Mouse (Mus musculus) MEL (cell line): ENCODE data around the gene Ncln. TPM values are rescaled to one million over a fixed set of nuclear protein-coding genes. Genes with fewer than 3 reads are reported as not detected.

Experiments used
- DNase-seq: peaks from one replicate; pipeline ENCODE4 v3.0.0; 2011; ENCODE audit warnings: low read depth, low spot score
- H3K27ac ChIP-seq: 2 replicates; pipeline ENCODE4 v1.5.1; 2012; ENCODE audit warnings: low read depth, mild to moderate bottlenecking, control low read depth, low read length, moderate library complexity; ENCODE audit not compliant: control insufficient read depth
- H3K27me3 ChIP-seq, 2 experiments: fragments of 150-350 bp in 1 of 2; sonication (generic) in 1 of 2; 2 replicates each; pipeline ENCODE4 v1.6.1; 2012; ENCODE audit warnings: low read length in 2 of 2, mild to moderate bottlenecking in 2 of 2, improper control_type of control experiment in 1 of 2, moderate library complexity in 1 of 2; ENCODE audit not compliant: insufficient read depth in 2 of 2, control insufficient read depth in 1 of 2
- H3K36me3 ChIP-seq, 2 experiments: 2 replicates each; pipeline ENCODE4 v1.6.1; 2012 to 2014; ENCODE audit warnings: low read length in 2 of 2, improper control_type of control experiment in 1 of 2, inconsistent platforms in 1 of 2, mild to moderate bottlenecking in 1 of 2; ENCODE audit not compliant: insufficient read depth in 2 of 2, control insufficient read depth in 1 of 2
- H3K4me1 ChIP-seq, 2 experiments: fragments of 150-350 bp in 1 of 2; sonication (generic) in 1 of 2; 2 replicates each; pipeline ENCODE4 v1.6.1; 2012; ENCODE audit warnings: low read length in 2 of 2, improper control_type of control experiment in 1 of 2, mild to moderate bottlenecking in 1 of 2; ENCODE audit not compliant: insufficient read depth in 2 of 2, control insufficient read depth in 1 of 2
- H3K4me3 ChIP-seq, 2 experiments: fragments of 150-350 bp in 1 of 2; sonication (generic) in 1 of 2; 2 replicates each; pipeline ENCODE4 v1.5.1; 2012; ENCODE audit warnings: low read depth in 2 of 2, low read length in 2 of 2, mild to moderate bottlenecking in 2 of 2, moderate library complexity in 2 of 2, control low read depth in 1 of 2, improper control_type of control experiment in 1 of 2; ENCODE audit not compliant: control insufficient read depth in 1 of 2, insufficient read depth in 1 of 2
- H3K79me2 ChIP-seq: 2 replicates; pipeline ENCODE4 v1.6.1; 2012; ENCODE audit warnings: mild to moderate bottlenecking, low read length, moderate library complexity; ENCODE audit not compliant: control insufficient read depth, poor library complexity, insufficient read depth
- H3K9ac ChIP-seq: 2 replicates; pipeline ENCODE4 v1.6.1; 2012; ENCODE audit warnings: low read depth, mild to moderate bottlenecking, control low read depth, low read length, moderate library complexity; ENCODE audit not compliant: control insufficient read depth, poor library complexity, severe bottlenecking
- H3K9me3 ChIP-seq: fragments of 150-350 bp; sonication (generic); replicated peaks from 2 replicates; pipeline ENCODE4 v1.6.1; 2012; ENCODE audit warnings: mild to moderate bottlenecking, low read length, improper control_type of control experiment, moderate library complexity; ENCODE audit not compliant: insufficient read depth
- CHD2 ChIP-seq: IDR thresholded peaks from 2 replicates; pipeline ENCODE4 v1.6.1; 2011; ENCODE audit warnings: low read length, improper control_type of control experiment
- CTCF ChIP-seq, 3 experiments: IDR thresholded peaks in 2 of 3; conservative IDR thresholded peaks in 1 of 3; 2 replicates each; pipeline ENCODE4 v1.5.1; 2011 to 2012; ENCODE audit warnings: low read length in 3 of 3, low read depth in 2 of 3, mild to moderate bottlenecking in 2 of 3, improper control_type of control experiment in 1 of 3, inconsistent platforms in 1 of 3, mixed read lengths in 1 of 3, moderate library complexity in 1 of 3; ENCODE audit not compliant: control insufficient read depth in 1 of 3, insufficient read depth in 1 of 3, poor library complexity in 1 of 3, severe bottlenecking in 1 of 3
- E2F4 ChIP-seq: IDR thresholded peaks from 2 replicates; pipeline ENCODE4 v1.6.1; 2011; ENCODE audit warnings: low read depth, low read length, improper control_type of control experiment, borderline replicate concordance
- ELF1 ChIP-seq: IDR thresholded peaks from 2 replicates; pipeline ENCODE4 v1.6.1; 2014; ENCODE audit warnings: low read depth, mild to moderate bottlenecking, inconsistent platforms, low read length, improper control_type of control experiment, moderate library complexity
- EP300 ChIP-seq, 2 experiments: IDR thresholded peaks; 2 replicates each; pipeline ENCODE4 v1.6.1; 2011; ENCODE audit warnings: improper control_type of control experiment in 2 of 2, low read length in 2 of 2, low read depth in 1 of 2, mild to moderate bottlenecking in 1 of 2
- ETS1 ChIP-seq: IDR thresholded peaks from 2 replicates; pipeline ENCODE4 v1.6.1; 2012; ENCODE audit warnings: low read depth, mild to moderate bottlenecking, inconsistent platforms, low read length, improper control_type of control experiment, moderate library complexity
- GABPA ChIP-seq: IDR thresholded peaks from 2 replicates; pipeline ENCODE4 v1.6.1; 2012; ENCODE audit warnings: low read depth, mild to moderate bottlenecking, inconsistent platforms, low read length, improper control_type of control experiment, moderate library complexity
- GATA1 ChIP-seq: IDR thresholded peaks from 2 replicates; pipeline ENCODE4 v1.6.1; 2011; ENCODE audit warnings: low read depth, low read length, improper control_type of control experiment
- MEF2A ChIP-seq: IDR thresholded peaks from 2 replicates; pipeline ENCODE4 v1.6.1; 2014; ENCODE audit warnings: low read depth, mild to moderate bottlenecking, inconsistent platforms, low read length, improper control_type of control experiment; ENCODE audit not compliant: poor library complexity, insufficient replicate concordance, severe bottlenecking; ENCODE audit errors: extremely low read depth
- MYC ChIP-seq: IDR thresholded peaks from 2 replicates; pipeline ENCODE4 v1.6.1; 2011; ENCODE audit warnings: low read depth, mild to moderate bottlenecking, low read length, improper control_type of control experiment, moderate library complexity
- NRF1 ChIP-seq: IDR thresholded peaks from 2 replicates; pipeline ENCODE4 v1.6.1; 2014; ENCODE audit warnings: low read depth, mild to moderate bottlenecking, inconsistent platforms, low read length, improper control_type of control experiment, moderate library complexity; ENCODE audit not compliant: poor library complexity, insufficient read depth, severe bottlenecking
- POLR2AphosphoS5 ChIP-seq: IDR thresholded peaks from 2 replicates; pipeline ENCODE4 v1.6.1; 2012; ENCODE audit warnings: low read depth, borderline replicate concordance, mild to moderate bottlenecking, inconsistent platforms, low read length, moderate library complexity, mixed read lengths
- SIN3A ChIP-seq: IDR thresholded peaks from 2 replicates; pipeline ENCODE4 v1.6.1; 2012; ENCODE audit warnings: low read length, improper control_type of control experiment, inconsistent platforms
- UBTF ChIP-seq: IDR thresholded peaks from 2 replicates; pipeline ENCODE4 v1.6.1; 2012; ENCODE audit warnings: low read depth, mild to moderate bottlenecking, inconsistent platforms, low read length, improper control_type of control experiment, moderate library complexity, borderline replicate concordance; ENCODE audit not compliant: insufficient read depth
- ZKSCAN1 ChIP-seq: IDR thresholded peaks from 2 replicates; pipeline ENCODE4 v1.6.1; 2012; ENCODE audit warnings: low read depth, mild to moderate bottlenecking, inconsistent platforms, low read length, improper control_type of control experiment, moderate library complexity
- polyA plus RNA-seq, 2 experiments: library from polyadenylated mRNA; stranded (reverse) in 1 of 2; unstranded in 1 of 2; fragments of >175 nt in 1 of 2; fragments of >200 nt in 1 of 2; gene quantifications; 2 replicates each; pipeline versions ENCODE4 v1.2.1 to v1.2.4; 2012; ENCODE audit warnings: low replicate concordance in 2 of 2, low read depth in 1 of 2; ENCODE audit not compliant: insufficient read length in 2 of 2, insufficient read depth in 1 of 2, missing spikeins in 1 of 2
- total RNA-seq: library from RNA; depleted of rRNA; stranded (reverse); fragments of 300-350 nt; gene quantifications from 2 replicates; pipeline ENCODE4 v1.2.3, GENCODE M21; 2012

The Ncln gene
- total and polyA plus RNA-seq, 3 experiments = 136 to 276 (median 215) TPM

GRCm38 (mm10) chr10:81469253-81469652, 26.9 kb downstream of the Ncln start:
- Histone ChIP-seq H3K27ac (no peak overlapping the region), H3K9me3 (no peaks in the 10 kb centered on the region), H3K4me1 (peaks cover 4 to 12% of the 10 kb centered on the region in 2 experiments; a peak in 3 of 4 replicates), H3K36me3 (no peaks in the 10 kb centered on the region), H3K79me2 (no peaks in the 10 kb centered on the region), H3K4me3 (no peak overlapping the region)
- TF ChIP-seq MYC (no peak), CHD2 (no peak), GABPA (no peak), E2F4 (no peak)
- TF ChIP-seq, all 39 proteins: peak for 0
- Histone ChIP-seq H3K27me3 (no peaks in the 10 kb centered on the region), H3K9ac (no peak overlapping the region)
- no peak for DNase-seq

DNA sequence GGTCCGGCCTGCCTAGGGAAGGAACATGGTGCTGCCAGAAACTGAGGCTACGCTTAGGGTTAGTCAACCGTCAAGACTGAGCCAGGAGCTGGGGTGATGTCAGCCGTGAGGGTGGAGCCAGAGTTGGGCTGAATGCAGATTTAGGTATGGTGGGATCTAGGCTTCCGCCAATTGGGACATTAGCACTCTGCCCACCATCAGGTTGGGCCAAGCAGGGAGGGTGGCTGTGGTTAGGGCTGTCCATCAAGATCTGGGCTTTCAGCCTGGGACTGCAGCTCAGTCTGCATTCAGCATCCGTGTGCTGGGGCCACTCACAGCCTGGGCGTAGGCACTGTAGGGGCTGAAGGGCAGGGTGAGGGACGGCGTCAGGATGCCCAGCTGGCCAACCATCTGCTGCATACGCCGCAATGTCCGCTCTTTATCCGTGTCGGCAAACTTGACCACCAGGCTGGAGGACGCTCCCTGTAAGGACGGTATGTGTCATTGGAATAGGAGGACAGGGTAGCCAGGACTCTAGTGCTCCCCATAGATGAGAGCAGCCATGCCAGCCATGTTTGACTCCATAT, 28.4 kb downstream of the Ncln start:
- H3K4me3 ChIP-seq = no peak overlapping the region
- TF ChIP-seq ZKSCAN1 = no peak
- TF ChIP-seq UBTF = no peak
- TF ChIP-seq ETS1 = no peak
- no peak for TF ChIP-seq CTCF (IDR thresholded peaks at IDR 0.05 in 2 of 3, conservative IDR thresholded peaks at IDR 0.05 in 1 of 3; ENCODE audit: control insufficient read depth in 1 of 3, insufficient read depth in 1 of 3, low read depth in 2 of 3, low read length in 3 of 3, poor library complexity in 1 of 3, severe bottlenecking in 1 of 3)
- TF ChIP-seq ELF1 = no peak
- no peak for TF ChIP-seq MEF2A
- TF ChIP-seq NRF1 = no peak
- TF ChIP-seq GATA1 = no peak
- no peak for TF ChIP-seq SIN3A
- TF ChIP-seq EP300 (IDR thresholded peaks at IDR 0.05; ENCODE audit: low read depth in 1 of 2, low read length in 2 of 2) = no peak
- no peak for TF ChIP-seq POLR2AphosphoS5
- TF ChIP-seq MYC = no peak
- TF ChIP-seq GABPA = no peak
- DNase-seq = no peak
- H3K79me2 ChIP-seq = no peaks in the 10 kb centered on the region
- no peak overlapping the region for H3K9ac ChIP-seq
- H3K27me3 ChIP-seq = no peaks in the 10 kb centered on the region
- H3K4me1 ChIP-seq = peaks cover 4 to 12% of the 10 kb centered on the region in 2 experiments; a peak in 3 of 4 replicates
- H3K9me3 ChIP-seq = no peaks in the 10 kb centered on the region
- no peak overlapping the region for H3K27ac ChIP-seq
- H3K36me3 ChIP-seq = no peaks in the 10 kb centered on the region
